Mouse (Mus musculus): ENCODE measurements at regions not wholly inside any gene's neighbourhood (a gene's known extent, or its start where the extent isn't known, plus 50 kb on each side); places are given as distances from the start of the nearest gene placed in this dataset.

- H3K27ac ChIP-seq (replicated peaks; ENCODE audit: low read depth, low read length) = no peak overlapping the region
- H3K9ac ChIP-seq (ENCODE audit: low read depth, low read length, severe bottlenecking) = no peak overlapping the region
- no peak overlapping the region for H3K4me3 ChIP-seq (replicated peaks; ENCODE audit: low read length)
- no peaks in the 10 kb centered on the region for H3K36me3 ChIP-seq (ENCODE audit: control insufficient read depth, insufficient read depth, low read length)
- H3K4me1 ChIP-seq (ENCODE audit: control insufficient read depth, insufficient read depth, low read length) = no peaks in the 10 kb centered on the region
- TF ChIP-seq POLR2A (IDR thresholded peaks at IDR 0.05; ENCODE audit: borderline replicate concordance, extremely low read depth, insufficient read depth, insufficient read length) = no peak
- H3K27me3 ChIP-seq (ENCODE audit: control insufficient read depth, insufficient read depth, low read length) = no peaks in the 10 kb centered on the region
- ATAC-seq (ENCODE audit: low FRiP score, low read depth) = no peak
- no peak for DNase-seq (ENCODE audit: low spot score)
- H3K9me3 ChIP-seq (ENCODE audit: control insufficient read depth, low read length) = no peaks in the 10 kb centered on the region
- no peak overlapping the region for H3K4me2 ChIP-seq (replicated peaks; ENCODE audit: low read depth, low read length, severe bottlenecking)
- 73% methylated on average over 3 of the region's 3 CpGs for WGBS
Measured at GRCm38 (mm10) chr2:117917181-117917580, 194.5 kb upstream of the Thbs1 start.

- DNase-seq (ENCODE audit: low spot score) (no peak), ATAC-seq (ENCODE audit: low FRiP score, low read depth) (no peak)
- no peak for TF ChIP-seq POLR2A (IDR thresholded peaks at IDR 0.05; ENCODE audit: borderline replicate concordance, extremely low read depth, insufficient read depth, insufficient read length)
- Histone ChIP-seq H3K4me2 (replicated peaks; ENCODE audit: low read depth, low read length, severe bottlenecking) (no peak overlapping the region), H3K9me3 (ENCODE audit: control insufficient read depth, low read length) (no peaks in the 10 kb centered on the region), H3K9ac (ENCODE audit: low read depth, low read length, severe bottlenecking) (no peak overlapping the region), H3K27me3 (ENCODE audit: control insufficient read depth, insufficient read depth, low read length) (no peaks in the 10 kb centered on the region), H3K36me3 (ENCODE audit: control insufficient read depth, insufficient read depth, low read length) (no peaks in the 10 kb centered on the region), H3K4me1 (ENCODE audit: control insufficient read depth, insufficient read depth, low read length) (peaks cover 5% of the 10 kb centered on the region; the same call in 1 of the 2 replicates), H3K27ac (replicated peaks; ENCODE audit: low read depth, low read length) (no peak overlapping the region), H3K4me3 (replicated peaks; ENCODE audit: low read length) (no peak overlapping the region)
- WGBS = 38% methylated on average over 5 of the region's 5 CpGs
Measured at GRCm38 (mm10) chr2:117924877-117925276, 186.8 kb upstream of the Thbs1 start.

GRCm38 (mm10) chr2:117925412-117925811, 186.3 kb upstream of the Thbs1 start:
- Histone ChIP-seq H3K36me3 (ENCODE audit: control insufficient read depth, insufficient read depth, low read length) (no peaks in the 10 kb centered on the region), H3K4me2 (replicated peaks; ENCODE audit: low read depth, low read length, severe bottlenecking) (no peak overlapping the region), H3K9ac (ENCODE audit: low read depth, low read length, severe bottlenecking) (no peak overlapping the region), H3K4me1 (ENCODE audit: control insufficient read depth, insufficient read depth, low read length) (peaks cover 5% of the 10 kb centered on the region; the same call in 1 of the 2 replicates), H3K27ac (replicated peaks; ENCODE audit: low read depth, low read length) (no peak overlapping the region), H3K27me3 (ENCODE audit: control insufficient read depth, insufficient read depth, low read length) (no peaks in the 10 kb centered on the region), H3K9me3 (ENCODE audit: control insufficient read depth, low read length) (no peaks in the 10 kb centered on the region), H3K4me3 (replicated peaks; ENCODE audit: low read length) (no peak overlapping the region)
- 78% methylated on average over 5 of the region's 5 CpGs for WGBS
- DNase-seq (ENCODE audit: low spot score) (no peak), ATAC-seq (ENCODE audit: low FRiP score, low read depth) (no peak)
- no peak for TF ChIP-seq POLR2A (IDR thresholded peaks at IDR 0.05; ENCODE audit: borderline replicate concordance, extremely low read depth, insufficient read depth, insufficient read length)

GRCm38 (mm10) chr2:117928062-117928461, 183.6 kb upstream of the Thbs1 start:
- Histone ChIP-seq H3K9me3 (ENCODE audit: control insufficient read depth, low read length) (no peaks in the 10 kb centered on the region), H3K4me1 (ENCODE audit: control insufficient read depth, insufficient read depth, low read length) (peaks cover 5% of the 10 kb centered on the region; the same call in 1 of the 2 replicates), H3K27ac (replicated peaks; ENCODE audit: low read depth, low read length) (no peak overlapping the region), H3K36me3 (ENCODE audit: control insufficient read depth, insufficient read depth, low read length) (no peaks in the 10 kb centered on the region), H3K9ac (ENCODE audit: low read depth, low read length, severe bottlenecking) (no peak overlapping the region), H3K4me3 (replicated peaks; ENCODE audit: low read length) (no peak overlapping the region), H3K27me3 (ENCODE audit: control insufficient read depth, insufficient read depth, low read length) (no peaks in the 10 kb centered on the region), H3K4me2 (replicated peaks; ENCODE audit: low read depth, low read length, severe bottlenecking) (no peak overlapping the region)
- ATAC-seq (ENCODE audit: low FRiP score, low read depth) (peak; percentile 57; the same call in 1 of the 2 replicates), DNase-seq (ENCODE audit: low spot score) (peak; percentile 65)
- no peak for TF ChIP-seq POLR2A (IDR thresholded peaks at IDR 0.05; ENCODE audit: borderline replicate concordance, extremely low read depth, insufficient read depth, insufficient read length)
- 35% methylated on average over 6 of the region's 6 CpGs for WGBS

- Histone ChIP-seq H3K9ac (ENCODE audit: low read depth, low read length, severe bottlenecking) (no peak overlapping the region), H3K4me2 (replicated peaks; ENCODE audit: low read depth, low read length, severe bottlenecking) (no peak overlapping the region), H3K36me3 (ENCODE audit: control insufficient read depth, insufficient read depth, low read length) (no peaks in the 10 kb centered on the region), H3K27ac (replicated peaks; ENCODE audit: low read depth, low read length) (no peak overlapping the region), H3K27me3 (ENCODE audit: control insufficient read depth, insufficient read depth, low read length) (no peaks in the 10 kb centered on the region), H3K4me1 (ENCODE audit: control insufficient read depth, insufficient read depth, low read length) (peaks cover 5% of the 10 kb centered on the region; the same call in 1 of the 2 replicates), H3K4me3 (replicated peaks; ENCODE audit: low read length) (no peak overlapping the region), H3K9me3 (ENCODE audit: control insufficient read depth, low read length) (no peaks in the 10 kb centered on the region)
- WGBS = 69% methylated on average over 1 of the region's 1 CpGs
- ATAC-seq (ENCODE audit: low FRiP score, low read depth) (no peak), DNase-seq (ENCODE audit: low spot score) (no peak)
- TF ChIP-seq POLR2A (IDR thresholded peaks at IDR 0.05; ENCODE audit: borderline replicate concordance, extremely low read depth, insufficient read depth, insufficient read length) = no peak
Measured at GRCm38 (mm10) chr2:117929586-117929985, 182.1 kb upstream of the Thbs1 start.
